Mouse (Mus musculus) embryo, embryonic 10.5 days (tissue): Measurements from ENCODE around the gene Slc43a1.
"Not testable (repeated sequence)": the region's sequence is repeated elsewhere in the genome, so short reads cannot be mapped to it uniquely, and the experiment has no call there.

Experiments
- DNase-seq: peaks from one replicate; pipeline ENCODE4 v3.0.0-alpha.2; 2015; ENCODE audit warnings: low spot score

Gene Slc43a1

DNA sequence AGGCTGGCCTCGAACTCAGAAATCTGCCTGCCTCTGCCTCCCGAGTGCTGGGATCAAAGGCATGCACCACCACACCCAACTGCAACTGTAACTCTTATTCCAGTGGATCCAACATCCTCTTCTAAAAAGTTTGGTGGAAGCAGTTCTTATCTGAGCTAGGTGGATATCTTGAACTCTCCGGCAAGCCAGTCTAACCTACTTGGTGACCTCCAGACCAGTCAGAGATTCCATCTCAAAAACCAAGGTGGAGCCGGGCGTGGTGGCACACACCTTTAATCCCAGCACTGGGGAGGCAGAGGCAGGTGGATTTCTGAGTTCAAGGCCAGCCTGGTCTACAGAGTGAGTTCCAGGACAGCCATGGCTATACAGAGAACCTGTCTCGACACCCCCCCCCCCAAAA lies 58.0 kb downstream of the Slc43a1 start:
- DNase-seq = not testable (repeated sequence)

DNA sequence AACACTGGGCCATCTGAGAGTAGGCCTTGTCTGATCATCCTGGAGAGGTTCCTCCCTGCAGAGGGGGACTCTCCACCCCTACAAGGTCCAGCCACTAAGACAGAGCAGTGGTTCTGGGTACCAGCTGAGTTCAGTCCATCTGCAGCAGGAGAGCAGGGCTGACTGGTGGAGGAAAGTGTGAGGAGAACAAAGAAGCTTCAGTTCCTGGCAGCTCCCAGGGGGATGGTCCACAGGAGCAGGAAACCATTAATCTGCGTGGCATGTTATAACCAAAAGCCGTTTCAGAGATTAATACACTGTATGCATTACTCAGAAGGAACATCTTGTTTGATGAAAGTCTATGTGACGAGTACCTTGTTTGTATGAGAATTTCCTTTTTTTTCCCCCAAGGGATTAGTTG lies 74.1 kb downstream of the Slc43a1 start:
- DNase-seq = no peak
